Mouse (Mus musculus): ENCODE data around the gene Dact2.

DNA sequence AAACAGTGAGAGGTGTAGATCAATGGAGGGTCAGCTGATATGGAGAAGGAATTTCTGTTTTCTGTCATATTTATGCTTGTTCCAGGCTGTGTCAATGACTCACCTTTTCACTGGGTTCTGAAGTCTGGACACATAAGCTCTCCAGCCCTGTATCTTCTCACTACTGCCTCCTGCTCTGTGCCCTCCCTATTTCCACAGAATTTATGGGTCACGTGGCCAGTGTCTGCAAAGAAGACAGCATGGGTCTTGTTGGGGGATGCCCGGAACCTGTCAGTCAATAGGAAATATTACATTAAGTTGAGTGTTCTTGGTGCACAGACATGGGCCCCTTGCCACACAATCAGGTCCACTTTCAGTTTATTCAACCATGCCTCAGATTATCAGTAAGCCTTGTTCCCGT is 1.1 kb upstream of the Dact2 start:
- TF ChIP-seq CTCF (IDR thresholded peaks at IDR 0.05; ENCODE audit: low read depth, low read length) (no peak), POLR2A (IDR thresholded peaks at IDR 0.05; ENCODE audit: borderline replicate concordance, low read depth, low read length) (no peak)

Measured in bone marrow macrophage, adult 2 months (primary cell).